8 mouse cellular contexts compared by ENCODE assay signal in the genomic region with DNA sequence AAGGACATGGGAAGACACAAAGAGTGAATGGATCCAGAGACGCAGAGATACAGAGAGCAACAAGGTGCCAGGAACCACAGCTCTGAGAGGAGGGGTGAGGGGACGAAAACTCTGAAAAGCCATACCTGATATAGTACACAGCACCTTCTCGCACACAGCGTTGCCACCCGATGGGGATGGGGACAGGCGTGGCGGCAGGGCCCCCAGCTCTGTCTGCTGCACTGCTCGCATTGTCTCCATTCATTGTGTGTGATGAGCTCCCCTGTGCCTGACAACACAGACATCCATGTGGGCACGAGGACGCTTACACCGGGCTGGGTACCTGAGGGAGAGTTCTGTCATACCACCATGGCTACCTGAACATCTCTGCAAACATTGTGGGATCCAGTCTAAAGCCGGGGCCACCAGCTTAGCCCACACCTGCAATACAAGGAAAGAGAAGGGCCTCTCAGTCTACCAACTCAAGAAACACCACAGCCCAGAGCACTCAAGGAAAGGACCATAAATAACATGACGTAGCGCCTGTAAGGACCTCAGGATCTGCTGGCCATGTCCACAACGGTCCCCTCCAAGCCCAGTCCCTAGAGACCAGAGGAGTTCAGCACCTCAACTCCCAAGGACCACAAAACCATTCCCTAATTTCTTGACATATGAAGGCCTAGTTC. TPM values are rescaled to one million over a fixed set of nuclear protein-coding genes. Genes with fewer than 3 reads are reported as not detected.
A peak's percentile ranks its signal among the peaks of the same experiment; 100 is the strongest.
DNase-seq lines count a peak whose midpoint lies in the region; ATAC-seq and TF ChIP-seq lines count a peak whose summit lies in the region.

No protein-coding gene starts in this region.

- intact Hi-C loops in gastrocnemius, postnatal 36 days (cut with DNase I): no loop called here

- H3K27ac ChIP-seq in kidney, embryonic 16.5 days (ENCODE audit: low read length): peak overlapping the region; percentile 99
- H3K27ac ChIP-seq in hindbrain, embryonic 15.5 days (replicated peaks): peak overlapping the region; percentile 98
- peak overlapping the region; percentile 95 for H3K27ac ChIP-seq in midbrain, postnatal 0 days (ENCODE audit: low read depth, low read length)

- no peaks in the 10 kb centered on the region for H3K9me3 ChIP-seq in kidney, embryonic 16.5 days (ENCODE audit: low read length)
- no peaks in the 10 kb centered on the region for H3K9me3 ChIP-seq in hindbrain, embryonic 15.5 days
- no peaks in the 10 kb centered on the region for H3K9me3 ChIP-seq in midbrain, postnatal 0 days (ENCODE audit: low read length)

- peaks cover 47% of the 10 kb centered on the region for H3K4me1 ChIP-seq in kidney, embryonic 16.5 days (ENCODE audit: insufficient read depth, low read length)
- peaks cover 67% of the 10 kb centered on the region for H3K4me1 ChIP-seq in hindbrain, embryonic 15.5 days (replicated peaks)
- H3K4me1 ChIP-seq in midbrain, postnatal 0 days (ENCODE audit: insufficient read depth, low read length): peaks cover 17% of the 10 kb centered on the region

- no peaks in the 10 kb centered on the region for H3K27me3 ChIP-seq in kidney, embryonic 16.5 days (ENCODE audit: insufficient read depth, low read length)
- H3K27me3 ChIP-seq in hindbrain, embryonic 15.5 days: no peaks in the 10 kb centered on the region
- H3K27me3 ChIP-seq in midbrain, postnatal 0 days (ENCODE audit: insufficient read depth, low read length): no peaks in the 10 kb centered on the region

- peak overlapping the region; percentile 59 for H3K4me3 ChIP-seq in kidney, embryonic 16.5 days (ENCODE audit: low read length)
- peak overlapping the region; percentile 52 for H3K4me3 ChIP-seq in hindbrain, embryonic 15.5 days
- H3K4me3 ChIP-seq in midbrain, postnatal 0 days (ENCODE audit: low read depth, low read length): peak overlapping the region; percentile 68

- WGBS in kidney, embryonic 16.5 days: 65% methylated on average over 15 of the region's 15 CpGs
- 66% methylated on average over 15 of the region's 15 CpGs for WGBS in hindbrain, embryonic 15.5 days
- 63% methylated on average over 15 of the region's 15 CpGs for WGBS in midbrain, postnatal 0 days

- H3K36me3 ChIP-seq in kidney, embryonic 16.5 days (ENCODE audit: insufficient read depth, low read length): peaks cover 40% of the 10 kb centered on the region
- H3K36me3 ChIP-seq in hindbrain, embryonic 15.5 days: peaks cover 26% of the 10 kb centered on the region
- peaks cover 40% of the 10 kb centered on the region for H3K36me3 ChIP-seq in midbrain, postnatal 0 days (ENCODE audit: insufficient read depth, low read length)

- no peak for ATAC-seq in kidney, embryonic 16.5 days (ENCODE audit: low FRiP score, low TSS enrichment)
- no peak for ATAC-seq in hindbrain, embryonic 15.5 days (ENCODE audit: low FRiP score, low read depth)
- ATAC-seq in midbrain, postnatal 0 days (ENCODE audit: low FRiP score): no peak

- no peak for DNase-seq in kidney, postnatal 4 days
- DNase-seq in cerebellum, postnatal 10 days: peak; percentile 26 to 44
- DNase-seq in midbrain, postnatal 0 days (ENCODE audit: low spot score): no peak
- DNase-seq in ovary, adult 18-20 months (ENCODE audit: low spot score): no peak
- DNase-seq in B cell, adult 2 months: no peak
- no peak for DNase-seq in gastrocnemius, postnatal 36 days

- peak overlapping the region; percentile 97 for H3K4me2 ChIP-seq in kidney, embryonic 16.5 days (replicated peaks; ENCODE audit: low read depth, low read length)
- peak overlapping the region; percentile 73 for H3K4me2 ChIP-seq in hindbrain, embryonic 15.5 days
- peak overlapping the region; percentile 80 for H3K4me2 ChIP-seq in midbrain, postnatal 0 days (ENCODE audit: low read depth, low read length, poor library complexity, severe bottlenecking)

- H3K9ac ChIP-seq in kidney, embryonic 16.5 days (replicated peaks; ENCODE audit: low read length): peak overlapping the region; percentile 72
- peak overlapping the region; percentile 79 for H3K9ac ChIP-seq in hindbrain, embryonic 15.5 days
- H3K9ac ChIP-seq in midbrain, postnatal 0 days (replicated peaks; ENCODE audit: low read length, poor library complexity, severe bottlenecking): peak overlapping the region; percentile 25; the same call in 1 of the 2 replicates

- no peak for TF ChIP-seq CTCF in midbrain, postnatal 0 days (IDR thresholded peaks at IDR 0.05)

RNA-seq across cellular contexts. Expression of a gene that starts 1.4 kb away (rescaled TPM):
- polyA plus RNA-seq in kidney, embryonic 16.5 days (2015; fragmentation: Nextera tagmentation; extraction: Ambion mirVana): 13.3 and 14.8 TPM in 2 replicates
- polyA plus RNA-seq in hindbrain, embryonic 15.5 days (2015; fragmentation: Nextera tagmentation; extraction: Ambion mirVana): 16.1 and 17.5 TPM in 2 replicates
- 8.2 and 10.0 TPM in 2 replicates for total RNA-seq in midbrain, postnatal 0 days (2014; rRNA removed)
- polyA plus RNA-seq in midbrain, postnatal 0 days (2015; fragmentation: Nextera tagmentation; extraction: Ambion mirVana): 7.3 and 11.2 TPM in 2 replicates
- 10 to 100 TPM; 11.5 to 17.1 TPM for total RNA-seq in gastrocnemius, postnatal 36 days (2021)

RNA-seq across cellular contexts. Expression of a gene that starts 21.2 kb away (rescaled TPM):
- 206 and 212 TPM in 2 replicates for polyA plus RNA-seq in kidney, embryonic 16.5 days (2015; fragmentation: Nextera tagmentation; extraction: Ambion mirVana)
- polyA plus RNA-seq in hindbrain, embryonic 15.5 days (2015; fragmentation: Nextera tagmentation; extraction: Ambion mirVana): 336 and 350 TPM in 2 replicates
- total RNA-seq in midbrain, postnatal 0 days (2014; rRNA removed): 274 and 309 TPM in 2 replicates
- 318 and 345 TPM in 2 replicates for polyA plus RNA-seq in midbrain, postnatal 0 days (2015; fragmentation: Nextera tagmentation; extraction: Ambion mirVana)
- total RNA-seq in gastrocnemius, postnatal 36 days (2021): 10 to 100 TPM; 86.8 to 91.8 TPM

RNA-seq across cellular contexts. Expression of a gene that starts 24.2 kb away (rescaled TPM):
- polyA plus RNA-seq in kidney, embryonic 16.5 days (2015; fragmentation: Nextera tagmentation; extraction: Ambion mirVana): 115 and 123 TPM in 2 replicates
- 115 and 118 TPM in 2 replicates for polyA plus RNA-seq in hindbrain, embryonic 15.5 days (2015; fragmentation: Nextera tagmentation; extraction: Ambion mirVana)
- 62.6 and 84.3 TPM in 2 replicates for total RNA-seq in midbrain, postnatal 0 days (2014; rRNA removed)
- 103 and 112 TPM in 2 replicates for polyA plus RNA-seq in midbrain, postnatal 0 days (2015; fragmentation: Nextera tagmentation; extraction: Ambion mirVana)
- 10 to 100 TPM; 54.1 to 56.1 TPM for total RNA-seq in gastrocnemius, postnatal 36 days (2021)

RNA-seq across cellular contexts. Expression of a gene that starts 24.3 kb away (rescaled TPM):
- polyA plus RNA-seq in kidney, embryonic 16.5 days (2015; fragmentation: Nextera tagmentation; extraction: Ambion mirVana): 0.76 and 1.7 TPM in 2 replicates
- polyA plus RNA-seq in hindbrain, embryonic 15.5 days (2015; fragmentation: Nextera tagmentation; extraction: Ambion mirVana): 110 and 114 TPM in 2 replicates
- total RNA-seq in midbrain, postnatal 0 days (2014; rRNA removed): 244 and 249 TPM in 2 replicates
- 102 and 103 TPM in 2 replicates for polyA plus RNA-seq in midbrain, postnatal 0 days (2015; fragmentation: Nextera tagmentation; extraction: Ambion mirVana)
- total RNA-seq in gastrocnemius, postnatal 36 days (2021): under 1 TPM; 0.20 to 0.66 TPM

RNA-seq across cellular contexts. Expression of a gene that starts 34.4 kb away (rescaled TPM):
- 2.5 and 2.6 TPM in 2 replicates for polyA plus RNA-seq in kidney, embryonic 16.5 days (2015; fragmentation: Nextera tagmentation; extraction: Ambion mirVana)
- polyA plus RNA-seq in hindbrain, embryonic 15.5 days (2015; fragmentation: Nextera tagmentation; extraction: Ambion mirVana): 0.86 and 1.5 TPM in 2 replicates
- total RNA-seq in midbrain, postnatal 0 days (2014; rRNA removed): 0.24 and 1.2 TPM in 2 replicates
- 0.91 and 1.0 TPM in 2 replicates for polyA plus RNA-seq in midbrain, postnatal 0 days (2015; fragmentation: Nextera tagmentation; extraction: Ambion mirVana)
- total RNA-seq in gastrocnemius, postnatal 36 days (2021): 1 to 10 TPM in 1 of 2 experiments, under 1 TPM in 1; 0.96 to 1.3 TPM

Comparison
In these comparisons a context has a peak if more than half of its experiments do, and no peak if none do; other contexts are left out.
1. H3K9ac ChIP-seq: peak in every context shown above with its lines; median percentile 79 in hindbrain, embryonic 15.5 days; 72 in kidney, embryonic 16.5 days; 25 in midbrain, postnatal 0 days.
2. DNase-seq: peak in cerebellum, postnatal 10 days (2 of 2); none in kidney, postnatal 4 days (0 of 2), midbrain, postnatal 0 days (single experiment), ovary, adult 18-20 months (single experiment), B cell, adult 2 months (0 of 2) and gastrocnemius, postnatal 36 days (0 of 2).
3. Peak in every context shown above with its lines, with median percentiles within 50 percentile points of each other: H3K27ac ChIP-seq, H3K4me2 ChIP-seq and H3K4me3 ChIP-seq.